Mouse (Mus musculus): ENCODE measurements around the gene Gm8082. TPM values are rescaled to one million over a fixed set of nuclear protein-coding genes. Genes with fewer than 3 reads are reported as not detected.
"Not testable (repeated sequence)": the region's sequence is repeated elsewhere in the genome, so short reads cannot be mapped to it uniquely, and the experiment has no call there.

Gene Gm8082
- total RNA-seq (2014; rRNA removed), result not detected in 2 replicates
- polyA plus RNA-seq (2015; fragmentation: Nextera tagmentation; extraction: Ambion mirVana), result not detected in 2 replicates

DNA sequence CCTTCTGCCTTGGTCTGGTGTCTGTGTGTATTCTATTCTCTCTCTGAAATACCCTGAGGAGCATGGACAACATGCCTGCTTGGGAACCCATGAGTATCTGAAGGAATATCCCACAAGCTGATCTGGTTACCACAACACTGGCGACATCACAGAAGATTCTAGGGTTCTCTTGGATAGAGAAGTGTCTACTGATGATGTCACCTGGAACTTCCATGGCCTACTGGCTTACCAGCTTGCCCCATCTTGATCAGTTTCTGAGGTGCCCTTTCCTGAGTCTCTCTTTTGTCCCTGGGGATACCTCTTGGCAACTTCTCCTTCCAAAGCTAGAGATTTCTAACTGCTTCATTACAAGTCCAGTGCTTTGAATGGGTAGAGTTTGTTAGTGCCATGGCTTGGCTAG is at the start of gene Gm8082:
Gene Gm8082, minus strand, starts transcription at position 101 of the 400 bp plus-strand sequence.
- H3K9me3 ChIP-seq (ENCODE audit: low read length), result not testable (repeated sequence)

GRCm38 (mm10) chr14:43015528-43015927 is 22.1 kb upstream of the Gm8082 start, which contains the start of gene Gm10376:
TSS of gene Gm10376 (minus strand) at chr14:43015628.
- not testable (repeated sequence) for H3K36me3 ChIP-seq (ENCODE audit: insufficient read depth, low read length); H3K4me1 ChIP-seq (ENCODE audit: insufficient read depth, low read length); H3K27me3 ChIP-seq (ENCODE audit: insufficient read depth, low read length); H3K4me2 ChIP-seq (ENCODE audit: low read depth, low read length); H3K4me3 ChIP-seq (ENCODE audit: low read length); H3K27ac ChIP-seq; H3K9ac ChIP-seq (replicated peaks; ENCODE audit: low read length); ATAC-seq; H3K9me3 ChIP-seq (ENCODE audit: low read length); DNase-seq (ENCODE audit: low spot score)

More for the DNA sequence above, at the start of gene Gm8082:
- not testable (repeated sequence) for H3K36me3 ChIP-seq (ENCODE audit: insufficient read depth, low read length); H3K9ac ChIP-seq (replicated peaks; ENCODE audit: low read length); H3K4me1 ChIP-seq (ENCODE audit: insufficient read depth, low read length); H3K27me3 ChIP-seq (ENCODE audit: insufficient read depth, low read length); H3K4me2 ChIP-seq (ENCODE audit: low read depth, low read length); H3K27ac ChIP-seq; ATAC-seq; H3K4me3 ChIP-seq (ENCODE audit: low read length); DNase-seq (ENCODE audit: low spot score)
- WGBS, result no CpG with 5 or more reads among the region's 1 CpGs

Other genes with a start within 250 kb of the Gm8082 start
- gene Gm3015, start 224.8 kb downstream of the Gm8082 start, total RNA-seq (2014; rRNA removed), result not detected in 2 replicates
- not detected in 2 replicates for gene Gm3015, start 224.8 kb downstream of the Gm8082 start, polyA plus RNA-seq (2015; fragmentation: Nextera tagmentation; extraction: Ambion mirVana)
- gene Gm10377, start 195.6 kb downstream of the Gm8082 start, total RNA-seq (2014; rRNA removed), result not detected in 2 replicates
- gene Gm10377, start 195.6 kb downstream of the Gm8082 start, polyA plus RNA-seq (2015; fragmentation: Nextera tagmentation; extraction: Ambion mirVana), result not detected in 2 replicates
- gene Gm21977, start 140.1 kb downstream of the Gm8082 start, total RNA-seq (2014; rRNA removed), result not detected in 2 replicates
- not detected in 2 replicates for gene Gm21977, start 140.1 kb downstream of the Gm8082 start, polyA plus RNA-seq (2015; fragmentation: Nextera tagmentation; extraction: Ambion mirVana)
- not detected in 2 replicates for gene Gm10376, start 22.0 kb upstream of the Gm8082 start, total RNA-seq (2014; rRNA removed)
- not detected in 2 replicates for gene Gm10376, start 22.0 kb upstream of the Gm8082 start, polyA plus RNA-seq (2015; fragmentation: Nextera tagmentation; extraction: Ambion mirVana)
- not detected in 2 replicates for gene Gm8094, start 83.0 kb upstream of the Gm8082 start, total RNA-seq (2014; rRNA removed)
- not detected in 2 replicates for gene Gm8094, start 83.0 kb upstream of the Gm8082 start, polyA plus RNA-seq (2015; fragmentation: Nextera tagmentation; extraction: Ambion mirVana)
- not detected in 2 replicates for gene Gm8104, start 107.0 kb upstream of the Gm8082 start, total RNA-seq (2014; rRNA removed)
- 0.19 and 0.36 TPM in 2 replicates for gene Gm8104, start 107.0 kb upstream of the Gm8082 start, polyA plus RNA-seq (2015; fragmentation: Nextera tagmentation; extraction: Ambion mirVana)
- not detected in 2 replicates for gene Gm7233, start 186.2 kb upstream of the Gm8082 start, total RNA-seq (2014; rRNA removed)
- gene Gm7233, start 186.2 kb upstream of the Gm8082 start, polyA plus RNA-seq (2015; fragmentation: Nextera tagmentation; extraction: Ambion mirVana), result 0.09 and 0.11 TPM in 2 replicates
- gene Gm8122, start 241.7 kb upstream of the Gm8082 start, total RNA-seq (2014; rRNA removed), result not detected in 2 replicates
- gene Gm8122, start 241.7 kb upstream of the Gm8082 start, polyA plus RNA-seq (2015; fragmentation: Nextera tagmentation; extraction: Ambion mirVana), result not detected in 2 replicates